Mouse (Mus musculus): ENCODE measurements at regions not wholly inside any gene's neighbourhood (a gene's known extent, or its start where the extent isn't known, plus 50 kb on each side); places are given as distances from the start of the nearest gene placed in this dataset.

DNA sequence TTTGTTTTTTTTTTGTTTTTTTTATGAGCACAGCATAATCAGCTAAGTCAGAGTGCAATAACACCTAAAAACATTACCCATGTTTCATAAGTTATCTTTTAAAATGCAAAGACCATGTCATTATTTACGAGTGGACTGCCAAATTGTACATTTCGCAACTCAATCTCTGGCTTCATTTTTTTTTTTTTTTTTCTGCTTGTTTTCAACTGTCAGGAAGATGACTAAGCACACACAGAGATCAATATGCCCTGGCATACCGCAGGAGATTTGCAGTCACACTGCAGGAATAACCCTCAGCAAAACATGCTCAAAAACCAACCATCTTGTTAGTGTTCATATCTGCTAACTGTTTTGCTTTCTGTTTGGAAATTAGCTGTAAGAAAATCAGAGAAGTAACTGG lies 1270.3 kb upstream of the Flrt2 start:
- TF ChIP-seq SRF (IDR thresholded peaks at IDR 0.05; ENCODE audit: control insufficient read depth, insufficient read length, low read depth) (no peak), USF1 (IDR thresholded peaks at IDR 0.05; ENCODE audit: low read depth) (no peak), POLR2A (IDR thresholded peaks at IDR 0.05; ENCODE audit: insufficient read length, low read depth) (no peak), CEBPB (IDR thresholded peaks at IDR 0.05; ENCODE audit: insufficient read depth, poor library complexity, severe bottlenecking) (peak; percentile 55; the same call in 1 of the 2 replicates), MYOD1 (IDR thresholded peaks at IDR 0.05; ENCODE audit: control insufficient read depth in 1 of 3, insufficient read length in 2 of 3, low read depth in 2 of 3) (no peak), REST (IDR thresholded peaks at IDR 0.05; ENCODE audit: insufficient read depth, insufficient read length) (no peak)

Data from myocyte (in vitro differentiated cells).